Mouse (Mus musculus) small intestine, adult 2 months (tissue): ENCODE results near the gene Rac3. TPM values are rescaled to one million over a fixed set of nuclear protein-coding genes. Genes with fewer than 3 reads are reported as not detected.
A peak's percentile ranks its signal among the peaks of the same experiment; 100 is the strongest.

Experiments used
- H3K27ac ChIP-seq: fragments of 200-500 bp; 2 replicates; pipeline ENCODE4 v1.5.1; 2012; ENCODE audit warnings: low read depth, low read length, control low read depth, inconsistent platforms; ENCODE audit not compliant: insufficient read depth
- H3K27me3 ChIP-seq: fragments of 200-500 bp; 2 replicates; pipeline ENCODE4 v1.6.1; 2012; ENCODE audit warnings: mild to moderate bottlenecking, moderate library complexity, low read length, inconsistent platforms; ENCODE audit not compliant: control insufficient read depth, insufficient read depth
- H3K36me3 ChIP-seq: fragments of 200-500 bp; 2 replicates; pipeline ENCODE4 v1.6.1; 2012; ENCODE audit warnings: mild to moderate bottlenecking, low read length, control low read depth, inconsistent platforms; ENCODE audit not compliant: control insufficient read depth, insufficient read depth
- H3K4me1 ChIP-seq: fragments of 200-500 bp; 2 replicates; pipeline ENCODE4 v1.6.1; 2012; ENCODE audit warnings: low read length, inconsistent platforms, mixed read lengths; ENCODE audit not compliant: control insufficient read depth, insufficient read depth, insufficient read length
- H3K4me3 ChIP-seq: fragments of 200-500 bp; 2 replicates; pipeline ENCODE4 v1.5.1; 2012; ENCODE audit warnings: low read depth, mild to moderate bottlenecking, control low read depth, inconsistent platforms, low read length, moderate library complexity
- CTCF ChIP-seq: fragments of 200-500 bp; IDR thresholded peaks from 2 replicates; pipeline ENCODE4 v1.5.1; 2012; ENCODE audit warnings: low read depth, mild to moderate bottlenecking, control low read depth, inconsistent platforms, low read length, moderate library complexity, mixed read lengths; ENCODE audit not compliant: insufficient replicate concordance, insufficient read length; ENCODE audit errors: extremely low read depth
- POLR2A ChIP-seq: fragments of 200-500 bp; IDR thresholded peaks from 2 replicates; pipeline ENCODE4 v1.6.1; 2012; ENCODE audit warnings: low read depth, mild to moderate bottlenecking, control low read depth, inconsistent platforms, low read length, moderate library complexity
- WGBS: fragments of 180-500 bp; shearing (Covaris S2); methylation state at CpG from one replicate; pipeline ENCODE4 v1.1.7; 2018; 5-methylcytosine and 5-hydroxymethylcytosine counted together
- polyA plus RNA-seq: library from polyadenylated mRNA; depleted of rRNA; stranded (reverse); fragments of >200 nt; gene quantifications from 2 replicates; pipeline ENCODE4 v1.2.3, GENCODE M21; 2012

The Rac3 gene
- polyA plus RNA-seq, 1 experiment = 5.1 TPM

DNA sequence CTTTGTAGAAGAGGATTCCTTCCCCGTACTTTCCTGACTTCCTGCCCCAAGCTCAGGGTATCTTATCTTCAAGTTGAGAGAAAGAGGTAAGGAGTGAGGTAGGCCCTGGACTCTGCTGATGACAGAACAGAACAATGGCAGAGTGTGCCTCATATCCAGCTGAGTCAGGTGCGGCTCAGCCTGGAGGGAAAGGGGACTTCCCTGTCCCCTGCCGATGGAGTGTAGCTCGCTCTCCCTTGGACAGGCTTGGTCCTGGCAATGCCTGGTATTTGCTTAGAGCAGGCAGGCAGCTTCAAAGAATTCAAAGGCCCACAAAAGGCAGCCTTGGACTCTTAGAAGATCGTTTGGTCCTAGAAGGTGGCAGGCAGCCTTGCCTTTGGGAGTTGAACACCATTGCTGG lies 15.2 kb upstream of the Rac3 start:
- H3K36me3 ChIP-seq = peaks cover 24% of the 10 kb centered on the region
- WGBS = 73% methylated on average over 5 of the region's 5 CpGs
- H3K4me3 ChIP-seq = no peak overlapping the region
- H3K27me3 ChIP-seq = no peaks in the 10 kb centered on the region
- H3K4me1 ChIP-seq = peaks cover 18% of the 10 kb centered on the region
- TF ChIP-seq POLR2A (no peak), CTCF (no peak)
- no peak overlapping the region for H3K27ac ChIP-seq

DNA sequence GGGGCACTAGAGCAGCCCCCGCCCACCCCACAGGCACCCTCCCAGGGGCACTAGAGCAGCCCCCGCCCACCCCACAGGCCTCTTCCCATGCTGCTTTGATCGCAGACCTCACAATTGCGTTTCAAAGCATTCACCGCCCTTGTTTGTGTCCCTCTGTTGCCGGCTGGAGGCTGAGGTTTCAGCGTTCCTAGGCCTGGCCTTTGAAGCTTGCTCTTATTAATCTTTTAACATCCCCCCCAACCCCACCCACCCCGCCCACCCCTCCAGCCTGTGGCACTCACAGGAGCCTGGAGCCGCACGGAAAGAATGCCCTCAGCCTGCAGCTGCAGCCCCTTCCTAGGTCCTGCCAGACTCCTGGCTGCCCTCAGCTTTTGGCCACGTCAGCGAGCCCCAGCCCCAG lies 14.0 kb upstream of the Rac3 start:
- no peak overlapping the region for H3K4me3 ChIP-seq
- WGBS = 71% methylated on average over 12 of the region's 12 CpGs

GRCm38 (mm10) chr11:120707969-120708368 lies 13.3 kb upstream of the Rac3 start:
- Histone ChIP-seq H3K4me3 (no peak overlapping the region), H3K27me3 (no peaks in the 10 kb centered on the region), H3K27ac (no peak overlapping the region), H3K36me3 (peaks cover 10% of the 10 kb centered on the region; the same call in 1 of the 2 replicates), H3K4me1 (peaks cover 20% of the 10 kb centered on the region)
- 44% methylated on average over 5 of the region's 5 CpGs for WGBS
- TF ChIP-seq POLR2A = no peak
- TF ChIP-seq CTCF = no peak

More for the DNA sequence above, 14.0 kb upstream of the Rac3 start:
- peaks cover 16% of the 10 kb centered on the region for H3K36me3 ChIP-seq
- no peaks in the 10 kb centered on the region for H3K27me3 ChIP-seq
- peaks cover 18% of the 10 kb centered on the region for H3K4me1 ChIP-seq
- TF ChIP-seq CTCF = no peak
- no peak for TF ChIP-seq POLR2A
- H3K27ac ChIP-seq = no peak overlapping the region

- H3K4me1 ChIP-seq = peaks cover 23% of the 10 kb centered on the region
- TF ChIP-seq CTCF = no peak
- TF ChIP-seq POLR2A = no peak
- H3K4me3 ChIP-seq = no peak overlapping the region
- H3K27me3 ChIP-seq = no peaks in the 10 kb centered on the region
- WGBS = 21% methylated on average over 2 of the region's 2 CpGs
- H3K27ac ChIP-seq = peak overlapping the region; percentile 43
- H3K36me3 ChIP-seq = peaks cover 4% of the 10 kb centered on the region; the same call in 1 of the 2 replicates
These were observed 11.7 kb upstream of the Rac3 start for GRCm38 (mm10) chr11:120709551-120709950.

DNA sequence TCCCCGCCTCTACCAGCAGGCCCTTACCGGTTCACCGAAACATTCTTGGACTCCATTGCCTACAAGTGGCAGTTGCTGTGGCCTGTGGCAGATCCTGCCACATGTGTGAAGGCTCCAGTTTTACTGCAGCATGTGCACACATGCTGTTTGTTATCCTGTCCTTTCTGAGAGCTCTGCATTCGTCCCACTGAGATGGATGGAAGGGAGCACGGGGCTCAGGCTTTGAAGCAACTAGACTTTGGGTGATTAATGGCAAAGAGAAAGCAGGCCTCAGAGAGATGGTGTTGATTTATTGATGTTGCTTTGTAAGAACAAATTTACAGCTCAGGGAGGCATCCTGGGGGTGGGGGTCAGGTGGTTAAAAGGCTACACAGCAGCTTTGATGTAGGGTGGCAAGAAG lies 10.6 kb upstream of the Rac3 start:
- Histone ChIP-seq H3K4me3 (no peak overlapping the region), H3K27me3 (no peaks in the 10 kb centered on the region), H3K36me3 (peaks cover 4% of the 10 kb centered on the region; the same call in 1 of the 2 replicates), H3K27ac (no peak overlapping the region), H3K4me1 (peaks cover 27% of the 10 kb centered on the region)
- 72% methylated on average over 5 of the region's 5 CpGs for WGBS
- TF ChIP-seq CTCF (no peak), POLR2A (no peak)

GRCm38 (mm10) chr11:120711980-120712604 lies 9.2 kb upstream of the Rac3 start:
- TF ChIP-seq CTCF (no peak), POLR2A (no peak)
- WGBS = 73% methylated on average over 8 of the region's 8 CpGs
- Histone ChIP-seq H3K4me3 (no peak overlapping the region), H3K27ac (no peak overlapping the region), H3K27me3 (no peaks in the 10 kb centered on the region), H3K36me3 (peaks cover 5% of the 10 kb centered on the region; the same call in 1 of the 2 replicates), H3K4me1 (peaks cover 27% of the 10 kb centered on the region)

- Histone ChIP-seq H3K36me3 (peaks cover 7% of the 10 kb centered on the region; the same call in 1 of the 2 replicates), H3K4me3 (peak overlapping the region; percentile 74), H3K27me3 (no peaks in the 10 kb centered on the region), H3K4me1 (peaks cover 27% of the 10 kb centered on the region), H3K27ac (peak overlapping the region; percentile 51)
- WGBS = under 1% methylated on average over 38 of the region's 38 CpGs
- TF ChIP-seq POLR2A = no peak
- TF ChIP-seq CTCF = peak; percentile 73
These were observed 8.3 kb upstream of the Rac3 start for GRCm38 (mm10) chr11:120712771-120713568.
